Mouse (Mus musculus) embryonic facial prominence, embryonic 10.5 days (tissue): ENCODE results near the gene Hoxd12. TPM values are rescaled to one million over a fixed set of nuclear protein-coding genes. Genes with fewer than 3 reads are reported as not detected.

ENCODE experiments used
- DNase-seq: peaks from one replicate; pipeline ENCODE4 v3.0.0-alpha.2; 2017; ENCODE audit warnings: low spot score
- H3K27ac ChIP-seq: fragments of 300-500 bp; sonication (generic); replicated peaks from 2 replicates; pipeline ENCODE4 v1.5.1; 2016; ENCODE audit warnings: mild to moderate bottlenecking
- H3K27me3 ChIP-seq: fragments of 300-500 bp; sonication (generic); replicated peaks from 2 replicates; pipeline ENCODE4 v1.6.1; 2016; ENCODE audit warnings: low read depth, mild to moderate bottlenecking; ENCODE audit not compliant: poor library complexity, severe bottlenecking
- H3K36me3 ChIP-seq: fragments of 300-500 bp; sonication (generic); replicated peaks from 2 replicates; pipeline ENCODE4 v1.6.1; 2016; ENCODE audit warnings: mild to moderate bottlenecking, moderate library complexity
- H3K4me1 ChIP-seq: fragments of 300-500 bp; sonication (generic); 2 replicates; pipeline ENCODE4 v1.6.1; 2016
- H3K4me3 ChIP-seq: fragments of 300-500 bp; sonication (generic); 2 replicates; pipeline ENCODE4 v1.5.1; 2016; ENCODE audit warnings: mild to moderate bottlenecking, moderate library complexity
- H3K9me3 ChIP-seq: fragments of 300-500 bp; sonication (generic); 2 replicates; pipeline ENCODE4 v1.6.1; 2016; ENCODE audit warnings: mild to moderate bottlenecking
- WGBS: fragments of 180-500 bp; shearing (Covaris S2); methylation state at CpG from one replicate; pipeline ENCODE4 v1.1.7; 2016; 5-methylcytosine and 5-hydroxymethylcytosine counted together
- polyA plus RNA-seq: library from polyadenylated mRNA; unstranded; fragments of >200 nt; fragmentation: Nextera tagmentation; extraction: Ambion mirVana; gene quantifications from 2 replicates; pipeline ENCODE4 v1.2.1, GENCODE M21; 2016

Gene Hoxd12
- polyA plus RNA-seq, 1 experiment from 2014 or later, result not detected

GRCm38 (mm10) chr2:74703720-74704392 is 29.0 kb downstream of the Hoxd12 start:
- Histone ChIP-seq H3K9me3 (no peaks in the 10 kb centered on the region), H3K4me3 (no peak overlapping the region), H3K27me3 (peaks cover 100% of the 10 kb centered on the region), H3K36me3 (no peaks in the 10 kb centered on the region), H3K27ac (no peak overlapping the region), H3K4me1 (peaks cover 12% of the 10 kb centered on the region)
- 1% methylated on average over 26 of the region's 26 CpGs for WGBS
- DNase-seq, result peak; percentile 52

DNA sequence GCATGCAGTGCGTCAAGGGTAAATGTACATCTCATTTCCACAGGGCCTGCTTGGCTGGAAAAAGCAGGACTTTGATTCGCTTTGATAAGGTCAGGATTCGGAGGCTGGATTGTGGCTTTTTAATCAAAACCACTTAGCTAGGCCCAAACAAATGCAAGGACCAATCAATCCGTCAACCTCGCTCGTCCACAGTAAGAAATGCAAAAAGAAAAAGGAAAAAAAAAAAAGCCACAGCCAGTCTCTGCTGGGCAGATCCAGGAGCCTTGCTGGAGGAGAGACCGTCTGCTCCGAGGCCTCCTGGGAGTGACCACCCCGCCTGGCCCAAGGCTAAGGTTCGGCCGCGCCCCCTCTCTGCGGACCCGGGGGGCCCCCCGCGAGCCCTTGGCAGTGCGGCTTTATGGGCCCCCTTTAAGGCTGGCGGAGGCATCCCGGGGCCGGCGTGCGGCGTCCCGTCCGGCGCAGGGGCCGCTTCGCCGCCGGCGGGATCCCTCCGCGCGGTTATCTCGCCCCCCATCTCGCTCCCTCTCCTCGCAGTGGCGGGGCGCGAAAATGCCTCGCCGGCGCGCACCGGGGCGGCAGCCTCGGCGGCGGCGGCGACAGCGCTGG is 29.7 kb downstream of the Hoxd12 start, which contains the start of gene Hoxd8:
Gene Hoxd8 (plus strand): TSS at position 223 of the 606 bp plus-strand sequence.
- Histone ChIP-seq H3K4me1 (peaks cover 12% of the 10 kb centered on the region), H3K9me3 (no peaks in the 10 kb centered on the region), H3K27ac (no peak within 1 kb of the TSS), H3K4me3 (peak within 1 kb of the TSS; percentile 52), H3K27me3 (peaks cover 100% of the 10 kb centered on the region), H3K36me3 (no peaks in the 10 kb centered on the region)
- DNase-seq, result peak; percentile 75
- under 1% methylated on average over 49 of the region's 52 CpGs for WGBS

GRCm38 (mm10) chr2:74704999-74705466 is 30.2 kb downstream of the Hoxd12 start:
- peak overlapping the region; percentile 52 for H3K4me3 ChIP-seq
- DNase-seq, result no peak
- no peaks in the 10 kb centered on the region for H3K36me3 ChIP-seq
- peaks cover 100% of the 10 kb centered on the region for H3K27me3 ChIP-seq
- 3% methylated on average over 66 of the region's 66 CpGs for WGBS
- no peaks in the 10 kb centered on the region for H3K9me3 ChIP-seq
- no peak overlapping the region for H3K27ac ChIP-seq
- peaks cover 12% of the 10 kb centered on the region for H3K4me1 ChIP-seq

GRCm38 (mm10) chr2:74705467-74706089 is 30.8 kb downstream of the Hoxd12 start:
- no peaks in the 10 kb centered on the region for H3K9me3 ChIP-seq
- H3K4me1 ChIP-seq, result peaks cover 12% of the 10 kb centered on the region
- H3K4me3 ChIP-seq, result peak overlapping the region; percentile 52
- no peak overlapping the region for H3K27ac ChIP-seq
- H3K36me3 ChIP-seq, result no peaks in the 10 kb centered on the region
- peak; percentile 69 for DNase-seq
- under 1% methylated on average over 85 of the region's 85 CpGs for WGBS
- H3K27me3 ChIP-seq, result peaks cover 100% of the 10 kb centered on the region

GRCm38 (mm10) chr2:74706393-74706960 is 31.7 kb downstream of the Hoxd12 start:
- no peaks in the 10 kb centered on the region for H3K9me3 ChIP-seq
- DNase-seq, result peak; percentile 33
- H3K27ac ChIP-seq, result no peak overlapping the region
- H3K27me3 ChIP-seq, result peaks cover 100% of the 10 kb centered on the region
- H3K36me3 ChIP-seq, result no peaks in the 10 kb centered on the region
- 3% methylated on average over 13 of the region's 13 CpGs for WGBS
- peaks cover 12% of the 10 kb centered on the region for H3K4me1 ChIP-seq
- no peak overlapping the region for H3K4me3 ChIP-seq

DNA sequence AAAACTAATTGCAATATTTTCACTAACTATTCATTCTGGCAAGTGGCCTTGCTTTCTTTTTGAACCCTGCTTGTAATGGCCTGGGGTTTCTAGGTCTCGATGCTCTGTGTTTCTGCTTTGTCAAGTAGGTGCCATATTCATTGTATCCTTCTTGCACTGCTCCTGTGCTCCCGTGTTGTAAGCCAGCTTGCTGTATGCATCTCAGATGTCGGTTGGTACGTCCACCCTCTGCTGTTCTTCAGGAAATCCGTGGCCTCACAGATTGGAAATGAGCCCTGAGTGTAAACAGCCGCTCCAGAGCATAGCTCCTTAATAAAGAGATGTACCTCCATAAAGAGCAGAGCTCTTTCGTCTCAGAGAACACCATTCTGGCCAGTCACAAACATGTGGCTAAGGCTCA is 32.8 kb downstream of the Hoxd12 start:
- no peak overlapping the region for H3K27ac ChIP-seq
- no peaks in the 10 kb centered on the region for H3K9me3 ChIP-seq
- H3K27me3 ChIP-seq, result peaks cover 100% of the 10 kb centered on the region
- WGBS, result 5% methylated on average over 7 of the region's 7 CpGs
- no peak overlapping the region for H3K4me3 ChIP-seq
- H3K4me1 ChIP-seq, result peaks cover 19% of the 10 kb centered on the region
- peak; percentile 22 for DNase-seq
- H3K36me3 ChIP-seq, result no peaks in the 10 kb centered on the region

GRCm38 (mm10) chr2:74708676-74709075 is 33.9 kb downstream of the Hoxd12 start:
- no peaks in the 10 kb centered on the region for H3K36me3 ChIP-seq
- peak; percentile 18 for DNase-seq
- no peak overlapping the region for H3K27ac ChIP-seq
- WGBS, result 5% methylated on average over 4 of the region's 4 CpGs
- peaks cover 100% of the 10 kb centered on the region for H3K27me3 ChIP-seq
- H3K4me1 ChIP-seq, result peaks cover 19% of the 10 kb centered on the region
- H3K4me3 ChIP-seq, result no peak overlapping the region
- H3K9me3 ChIP-seq, result no peaks in the 10 kb centered on the region

- WGBS, result 4% methylated on average over 5 of the region's 5 CpGs
- peaks cover 15% of the 10 kb centered on the region for H3K4me1 ChIP-seq
- H3K27me3 ChIP-seq, result peaks cover 100% of the 10 kb centered on the region
These were observed 34.9 kb downstream of the Hoxd12 start for GRCm38 (mm10) chr2:74709465-74710419.

GRCm38 (mm10) chr2:74710929-74711543 is 36.2 kb downstream of the Hoxd12 start:
- DNase-seq, result peak; percentile 38
- Histone ChIP-seq H3K4me3 (no peak overlapping the region), H3K27ac (no peak overlapping the region), H3K27me3 (peaks cover 100% of the 10 kb centered on the region), H3K4me1 (peaks cover 10% of the 10 kb centered on the region), H3K9me3 (no peaks in the 10 kb centered on the region), H3K36me3 (no peaks in the 10 kb centered on the region)
- WGBS, result 1% methylated on average over 16 of the region's 16 CpGs

More at GRCm38 (mm10) chr2:74709465-74710419, 34.9 kb downstream of the Hoxd12 start:
- Histone ChIP-seq H3K36me3 (no peaks in the 10 kb centered on the region), H3K4me3 (no peak overlapping the region), H3K9me3 (no peaks in the 10 kb centered on the region), H3K27ac (no peak overlapping the region)
- DNase-seq, result peak; percentile 25

DNA sequence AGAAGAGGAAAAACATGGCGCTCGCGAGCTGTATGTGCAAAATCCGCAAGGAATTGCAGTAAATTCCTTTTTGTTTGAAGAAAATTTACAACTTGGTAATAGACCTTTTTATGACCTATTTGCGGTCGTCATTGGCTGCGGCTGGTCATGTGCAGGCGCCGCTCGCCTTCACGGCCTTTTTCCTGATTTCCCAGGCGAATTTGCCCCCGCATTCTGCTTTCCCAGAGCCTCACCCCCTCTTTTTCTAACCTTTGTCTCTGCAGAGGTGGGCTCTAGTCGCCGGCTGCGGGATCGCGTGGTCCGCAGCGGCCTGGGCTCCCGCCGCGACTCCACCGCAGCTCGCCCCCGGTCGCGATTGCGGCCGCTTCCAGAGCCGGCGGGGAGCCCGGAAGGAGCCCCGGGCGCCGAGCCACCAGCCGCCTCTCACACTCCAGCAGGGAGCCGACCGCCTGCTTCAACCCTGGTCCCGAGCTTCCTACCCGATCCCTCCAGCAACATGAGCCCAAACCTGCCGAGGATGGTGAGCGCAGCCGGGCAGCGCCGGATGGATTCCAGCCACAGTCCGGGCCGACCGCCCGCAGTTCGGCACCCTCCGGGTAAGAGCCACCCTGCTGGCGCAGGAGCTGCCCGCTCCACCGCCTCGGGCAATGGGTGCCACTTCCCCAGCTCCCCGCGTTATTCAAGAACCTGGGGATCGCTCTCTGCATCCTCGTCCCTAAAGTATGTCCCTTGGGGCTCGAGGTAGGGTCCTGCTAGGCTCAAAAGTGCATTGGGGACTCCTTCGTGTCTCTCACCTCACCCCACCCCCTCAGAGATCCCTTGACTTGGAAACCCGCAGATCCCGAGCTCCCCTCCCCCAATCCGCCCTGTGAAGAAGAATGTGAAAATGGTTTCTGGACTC is 37.2 kb downstream of the Hoxd12 start, which contains the start of the genes Hoxd3 and Hoxd4:
Gene Hoxd3 (plus strand): TSS at position 207 of the 901 bp plus-strand sequence.
Gene Hoxd4 (plus strand): TSS at position 209 of the 901 bp plus-strand sequence.
- Histone ChIP-seq H3K4me3 (peak within 1 kb of the TSS; percentile 43), H3K27ac (no peak within 1 kb of the TSS), H3K9me3 (no peaks in the 10 kb centered on the region), H3K27me3 (peaks cover 100% of the 10 kb centered on the region), H3K4me1 (peaks cover 13% of the 10 kb centered on the region), H3K36me3 (no peaks in the 10 kb centered on the region)
- DNase-seq, result peak; percentile 71
- under 1% methylated on average over 65 of the region's 65 CpGs for WGBS
